Mouse (Mus musculus): ENCODE data around the gene Glt8d1.

DNA sequence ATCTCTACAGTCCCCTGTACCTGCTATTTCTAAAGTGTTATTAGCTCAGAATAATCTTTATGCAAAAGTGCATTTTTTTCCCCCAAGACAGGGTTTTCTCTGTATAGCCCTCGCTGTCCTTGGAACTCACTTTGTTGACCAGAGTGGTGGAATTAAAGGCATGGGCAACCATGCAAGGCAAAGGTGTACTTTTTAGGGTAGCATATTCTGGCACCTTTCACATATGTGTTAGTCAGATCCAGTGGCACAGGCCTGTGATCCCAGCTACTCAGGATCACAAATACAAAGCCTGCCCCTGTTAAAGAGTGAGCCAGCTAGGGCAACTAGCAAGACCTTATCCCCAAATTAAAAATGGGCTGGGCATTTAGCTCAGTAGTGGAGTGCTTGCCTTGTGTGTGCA, 40.8 kb upstream of the Glt8d1 start:
- TF ChIP-seq TCF12 (IDR thresholded peaks at IDR 0.05; ENCODE audit: low read depth, low read length), result no peak
- no peak for TF ChIP-seq POLR2A (IDR thresholded peaks at IDR 0.05; ENCODE audit: low read depth, low read length)
- no peak for TF ChIP-seq MYC (IDR thresholded peaks at IDR 0.05; ENCODE audit: low read depth, low read length)
- TF ChIP-seq SMC3 (IDR thresholded peaks at IDR 0.05; ENCODE audit: low read depth, low read length), result no peak
- TF ChIP-seq MAFK (IDR thresholded peaks at IDR 0.05; ENCODE audit: insufficient replicate concordance, low read length), result no peak
- TF ChIP-seq CHD2 (IDR thresholded peaks at IDR 0.05; ENCODE audit: low read length), result no peak
- TF ChIP-seq CTCF (conservative IDR thresholded peaks at IDR 0.05 in 1 of 2, IDR thresholded peaks at IDR 0.05 in 1 of 2; ENCODE audit: low read depth in 2 of 2, low read length in 2 of 2), result no peak
- no peak for TF ChIP-seq TBP (conservative IDR thresholded peaks at IDR 0.05; ENCODE audit: low read depth, low read length)
- no peak for TF ChIP-seq MEF2A (IDR thresholded peaks at IDR 0.05; ENCODE audit: borderline replicate concordance, low read depth, low read length)
- no peak for TF ChIP-seq CHD1 (IDR thresholded peaks at IDR 0.05; ENCODE audit: low read depth, low read length)
- TF ChIP-seq KAT2A (IDR thresholded peaks at IDR 0.05; ENCODE audit: insufficient replicate concordance, low read length), result no peak
- no peak for TF ChIP-seq UBTF (IDR thresholded peaks at IDR 0.05; ENCODE audit: low read depth, low read length)
- no peak for TF ChIP-seq JUND (conservative IDR thresholded peaks at IDR 0.05; ENCODE audit: low read depth, low read length)
- TF ChIP-seq ZNF384 (IDR thresholded peaks at IDR 0.05; ENCODE audit: low read depth, low read length), result no peak

All from CH12.LX (cell line).